Mouse (Mus musculus) layer of hippocampus, adult 18-20 months (tissue): ENCODE measurements around the gene Tor1b. TPM values are rescaled to one million over a fixed set of nuclear protein-coding genes. Genes with fewer than 3 reads are reported as not detected.
"Not testable (repeated sequence)": the region's sequence is repeated elsewhere in the genome, so short reads cannot be mapped to it uniquely, and the experiment has no call there.

Experiments
- DNase-seq, 2 experiments: peaks; one replicate each; pipeline ENCODE4 v3.0.0; 2022; ENCODE audit warnings: low spot score in 2 of 2
- long read RNA-seq: library from polyadenylated mRNA; stranded (forward); transcript quantifications from one replicate; pipeline ENCODE4 v2.0.0, GENCODE M21; 2021
- total RNA-seq, 2 experiments: library from RNA; stranded (reverse); gene quantifications; 2 replicates each; pipeline ENCODE4 v1.2.3; 2021

The Tor1b gene
- 10 to 100 TPM; 32.3 to 38.3 TPM for total RNA-seq
- long read RNA-seq, full-length matches to known transcripts: 18 of 27 reads
- long read RNA-seq, partial matches to known transcripts: 4 of 27 reads
- long read RNA-seq, other reads (novel, unspliced or antisense): 5 of 27 reads

- DNase-seq: peak; percentile 84 to 93
Measured at GRCm38 (mm10) chr2:30952824-30953490, at the start of gene Tor1b. Tor1b (plus strand) TSS chr2:30952959.

- DNase-seq: no peak
Measured at GRCm38 (mm10) chr2:30904231-30904630, 48.5 kb upstream of the Tor1b start.

GRCm38 (mm10) chr2:30904991-30905390 is 47.8 kb upstream of the Tor1b start:
- DNase-seq: no peak

GRCm38 (mm10) chr2:30905906-30906305 is 46.9 kb upstream of the Tor1b start:
- DNase-seq: no peak

GRCm38 (mm10) chr2:30906641-30907040 is 46.1 kb upstream of the Tor1b start:
- no peak for DNase-seq

- DNase-seq: no peak
Measured at GRCm38 (mm10) chr2:30912291-30912773, 40.4 kb upstream of the Tor1b start.

- DNase-seq: no peak
Measured at GRCm38 (mm10) chr2:30913022-30913421, 39.7 kb upstream of the Tor1b start.

- no peak for DNase-seq
Measured at GRCm38 (mm10) chr2:30914836-30915235, 37.9 kb upstream of the Tor1b start.

GRCm38 (mm10) chr2:30915376-30915775 is 37.4 kb upstream of the Tor1b start:
- DNase-seq: no peak

GRCm38 (mm10) chr2:30915933-30916332 is 36.8 kb upstream of the Tor1b start:
- DNase-seq: not testable (repeated sequence)

GRCm38 (mm10) chr2:30917649-30918048 is 35.1 kb upstream of the Tor1b start:
- no peak for DNase-seq

GRCm38 (mm10) chr2:30918126-30918525 is 34.6 kb upstream of the Tor1b start:
- no peak for DNase-seq

GRCm38 (mm10) chr2:30918780-30919329 is 33.9 kb upstream of the Tor1b start:
- no peak for DNase-seq

GRCm38 (mm10) chr2:30920216-30920615 is 32.5 kb upstream of the Tor1b start:
- DNase-seq: peak in 1 of 2 experiments; percentile 32

- DNase-seq: no peak
Measured at GRCm38 (mm10) chr2:30923099-30923498, 29.7 kb upstream of the Tor1b start.

- no peak for DNase-seq
Measured at GRCm38 (mm10) chr2:30925181-30925580, 27.6 kb upstream of the Tor1b start.

- no peak for DNase-seq
Measured at GRCm38 (mm10) chr2:30926381-30926780, 26.4 kb upstream of the Tor1b start.

- no peak for DNase-seq
Measured at GRCm38 (mm10) chr2:30927151-30927781, 25.5 kb upstream of the Tor1b start.

GRCm38 (mm10) chr2:30927844-30928628 is 24.7 kb upstream of the Tor1b start:
- DNase-seq: peak; percentile 56 to 86

- no peak for DNase-seq
Measured at GRCm38 (mm10) chr2:30928893-30929482, 23.8 kb upstream of the Tor1b start.

GRCm38 (mm10) chr2:30929483-30930045 is 23.2 kb upstream of the Tor1b start, which contains the start of gene Ptges:
Ptges (minus strand) TSS chr2:30929863.
- peak; percentile 45 to 78 for DNase-seq
